ENCODE assay signal across 8 mouse cellular contexts in genomic region chr1:179959721-179960542, GRCm38 (mm10). TPM values are rescaled to one million over a fixed set of nuclear protein-coding genes. Genes with fewer than 3 reads are reported as not detected.
A peak's percentile ranks its signal among the peaks of the same experiment; 100 is the strongest.
DNase-seq lines count a peak whose midpoint lies in the region; ATAC-seq and TF ChIP-seq lines count a peak whose summit lies in the region.

Gene Cdc42bpa (plus strand): TSS chr1:179960472.

- peak within 1 kb of the TSS; percentile 97 for H3K9ac ChIP-seq in hindbrain, embryonic 15.5 days

- peak within 1 kb of the TSS; percentile 95 for H3K27ac ChIP-seq in gastrocnemius, adult 2 months
- peak within 1 kb of the TSS; percentile 99 for H3K27ac ChIP-seq in hindbrain, embryonic 15.5 days (replicated peaks)

- TF ChIP-seq CTCF in gastrocnemius, adult 2 months (IDR thresholded peaks at IDR 0.05): no peak

- no peaks in the 10 kb centered on the region for H3K36me3 ChIP-seq in hindbrain, embryonic 15.5 days

- H3K4me3 ChIP-seq in gastrocnemius, adult 2 months: peak within 1 kb of the TSS; percentile 97
- H3K4me3 ChIP-seq in hindbrain, embryonic 15.5 days: peak within 1 kb of the TSS; percentile 68

- peak; percentile 54 for ATAC-seq in common myeloid progenitor, adult 5-6 weeks (replicated peaks; ENCODE audit: low read depth, poor library complexity, severe bottlenecking)
- peak; percentile 95 for ATAC-seq in hindbrain, embryonic 15.5 days (ENCODE audit: low FRiP score, low read depth)

- DNase-seq in ZHBTc4 (ENCODE audit: low read depth, low spot score): peak; percentile 85
- peak; percentile 91 for DNase-seq in gastrocnemius, adult 2 months
- DNase-seq in left cerebral cortex, adult 11 months (ENCODE audit: low spot score): peak; percentile 42
- peak; percentile 72 for DNase-seq in lung, postnatal 36 days
- DNase-seq in right cerebral cortex, adult 18-20 months: peak; percentile 66
- DNase-seq in urinary bladder, adult 2 months (ENCODE audit: low spot score): peak; percentile 79

- H3K4me2 ChIP-seq in hindbrain, embryonic 15.5 days: peak within 1 kb of the TSS; percentile 81

- H3K9me3 ChIP-seq in hindbrain, embryonic 15.5 days: no peaks in the 10 kb centered on the region

- no peaks in the 10 kb centered on the region for H3K27me3 ChIP-seq in hindbrain, embryonic 15.5 days

- intact Hi-C loops in gastrocnemius, adult 2 months (cut with DNase I): loop anchor here (5.0 kb wide), 1 partner anchor 103 kb away; no protein-coding TSS in a partner anchor

- peaks cover 30% of the 10 kb centered on the region for H3K4me1 ChIP-seq in hindbrain, embryonic 15.5 days (replicated peaks)

- WGBS in hindbrain, embryonic 15.5 days: under 1% methylated on average over 84 of the region's 128 CpGs

RNA-seq across cellular contexts. Expression of gene Cdc42bpa, which starts in this region (rescaled TPM):
- total RNA-seq in common myeloid progenitor, adult 5-6 weeks (2017): 22.6 and 31.5 TPM in 2 replicates
- 10 to 100 TPM; 25.9 to 27.8 TPM for total RNA-seq in gastrocnemius, adult 2 months (2021)
- 26.0 and 29.2 TPM in 2 replicates for polyA plus RNA-seq in hindbrain, embryonic 15.5 days (2015; fragmentation: Nextera tagmentation; extraction: Ambion mirVana)
- polyA plus RNA-seq in urinary bladder, adult 2 months (2012; rRNA removed): 32.7 and 43.3 TPM in 2 replicates

Comparison
In these comparisons a context has a peak if more than half of its experiments do, and no peak if none do; other contexts are left out.
1. Peak in every context shown above with its lines: DNase-seq, ATAC-seq, H3K4me3 ChIP-seq and H3K27ac ChIP-seq.